Comparison of ENCODE assay signal across 11 mouse cellular contexts in the genomic region with DNA sequence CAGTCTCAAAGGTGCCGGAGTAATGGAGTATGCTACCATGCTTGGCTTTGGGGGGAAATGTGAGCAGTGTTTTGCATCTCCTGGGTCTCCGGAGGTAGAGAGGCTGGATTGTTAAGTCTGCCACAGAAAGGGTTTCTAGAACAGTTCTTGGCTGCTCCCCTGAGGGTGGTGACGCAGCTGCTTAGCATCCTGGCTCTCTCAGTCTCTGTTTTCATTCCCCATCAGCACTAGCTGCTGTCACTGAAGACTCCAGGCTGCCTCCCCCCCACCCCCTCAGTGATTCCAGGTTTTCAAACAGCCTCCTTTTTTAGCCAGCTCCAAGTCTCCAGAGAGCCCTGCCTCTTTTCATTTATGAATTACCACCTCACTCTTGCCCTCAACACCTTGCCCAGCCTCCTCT. TPM values are rescaled to one million over a fixed set of nuclear protein-coding genes. Genes with fewer than 3 reads are reported as not detected.
DNase-seq lines count a peak whose midpoint lies in the region; ATAC-seq and TF ChIP-seq lines count a peak whose summit lies in the region.
"Had no signal": no experiment of that assay in that cellular context is flagged by ENCODE, and none has a peak within 500 bp of the region (broad histone marks: within the 10 kb centered on the region; RNA-seq: fewer than 3 reads in every experiment).

No protein-coding gene starts in this region.

- no peaks in the 10 kb centered on the region for H3K36me3 ChIP-seq in lung, embryonic 14.5 days (ENCODE audit: insufficient read depth)
- H3K36me3 ChIP-seq in neural tube, embryonic 15.5 days: no peaks in the 10 kb centered on the region

- H3K4me1 ChIP-seq in lung, embryonic 14.5 days (ENCODE audit: insufficient read depth): peaks cover 19% of the 10 kb centered on the region
- peaks cover 8% of the 10 kb centered on the region for H3K4me1 ChIP-seq in lung, adult 2 months (ENCODE audit: control insufficient read depth, insufficient read depth, low read length)
- H3K4me1 ChIP-seq in neural tube, embryonic 15.5 days: peaks cover 31% of the 10 kb centered on the region

- H3K27me3 ChIP-seq in lung, embryonic 14.5 days (ENCODE audit: insufficient read depth, low read length): no peaks in the 10 kb centered on the region
- no peaks in the 10 kb centered on the region for H3K27me3 ChIP-seq in neural tube, embryonic 15.5 days (replicated peaks)

- WGBS in lung, embryonic 14.5 days: 67% methylated on average over 3 of the region's 3 CpGs
- WGBS in lung, adult 2 months: 78% methylated on average over 3 of the region's 3 CpGs
- WGBS in neural tube, embryonic 15.5 days: 50% methylated on average over 3 of the region's 3 CpGs

- TF ChIP-seq POLR2A in lung, adult 2 months (IDR thresholded peaks at IDR 0.05; ENCODE audit: borderline replicate concordance, extremely low read depth, low read depth, low read length): no peak

- no peak overlapping the region for H3K9ac ChIP-seq in lung, embryonic 14.5 days
- H3K9ac ChIP-seq in neural tube, embryonic 15.5 days (replicated peaks): no peak overlapping the region

- H3K4me2 ChIP-seq in lung, embryonic 14.5 days: no peak overlapping the region
- no peak overlapping the region for H3K4me2 ChIP-seq in neural tube, embryonic 15.5 days

- no peaks in the 10 kb centered on the region for H3K9me3 ChIP-seq in lung, embryonic 14.5 days (ENCODE audit: low read depth, low read length)
- H3K9me3 ChIP-seq in neural tube, embryonic 15.5 days (replicated peaks): no peaks in the 10 kb centered on the region

- peak; percentile 38 for DNase-seq in gastrocnemius, adult 2 months
- no peak for DNase-seq in gastrocnemius, adult 8-10 months (ENCODE audit: low spot score in 2 of 2)
- peak; percentile 49 for DNase-seq in lung, embryonic 14.5 days
- DNase-seq in lung, adult 2 months: no peak
- peak; percentile 46 for DNase-seq in fibroblast of lung, adult 2 months (ENCODE audit: low read depth)
- DNase-seq in cerebellum, adult 8-10 months: no peak
- DNase-seq in spleen, adult 18-20 months: no peak
- DNase-seq: gastrocnemius, postnatal 10 days; kidney, postnatal 10 days had no signal

- H3K27ac ChIP-seq in gastrocnemius, adult 2 months: no peak overlapping the region
- H3K27ac ChIP-seq in lung, embryonic 14.5 days (ENCODE audit: low read depth): no peak overlapping the region
- H3K27ac ChIP-seq in neural tube, embryonic 15.5 days (replicated peaks): peak overlapping the region; percentile 57; the same call in 1 of the 2 replicates
- H3K27ac ChIP-seq: hindbrain, postnatal 0 days had no signal

- intact Hi-C loops in gastrocnemius, adult 2 months (cut with DNase I): loop anchor here (5.0 kb wide), 1 partner anchor 88 kb away; no protein-coding TSS in a partner anchor

- no peak for TF ChIP-seq CTCF in gastrocnemius, adult 2 months (IDR thresholded peaks at IDR 0.05)
- no peak for TF ChIP-seq CTCF in lung, embryonic 14.5 days (IDR thresholded peaks at IDR 0.05; ENCODE audit: low read depth)
- no peak for TF ChIP-seq CTCF in lung, adult 2 months (IDR thresholded peaks at IDR 0.05; ENCODE audit: insufficient read depth, low read length)

- ATAC-seq in lung, embryonic 14.5 days (ENCODE audit: insufficient read depth): no peak
- ATAC-seq in neural tube, embryonic 15.5 days (ENCODE audit: low FRiP score): no peak
- ATAC-seq: hindbrain, postnatal 0 days had no signal

- H3K4me3 ChIP-seq in gastrocnemius, adult 2 months: no peak overlapping the region
- no peak overlapping the region for H3K4me3 ChIP-seq in lung, embryonic 14.5 days (ENCODE audit: low read depth, low read length)
- H3K4me3 ChIP-seq in lung, adult 2 months (replicated peaks; ENCODE audit: extremely low read depth, low read depth, low read length): no peak overlapping the region
- H3K4me3 ChIP-seq in neural tube, embryonic 15.5 days (replicated peaks): no peak overlapping the region

RNA-seq across cellular contexts. Expression of gene Galnt2, which starts 47.1 kb away (rescaled TPM):
- total RNA-seq in gastrocnemius, adult 2 months (2021): 10 to 100 TPM; 35.6 to 37.2 TPM
- total RNA-seq in gastrocnemius, adult 8-10 months (2022): 10 to 100 TPM; 43.1 to 54.1 (median 49.5) TPM
- polyA plus RNA-seq in lung, embryonic 14.5 days (2014; fragmentation: Nextera tagmentation; extraction: Ambion mirVana): 66.8 and 67.2 TPM in 2 replicates
- polyA plus RNA-seq in lung, adult 2 months (2012; rRNA removed): 17.6 and 25.5 TPM in 2 replicates
- polyA plus RNA-seq in neural tube, embryonic 15.5 days (2015; fragmentation: Nextera tagmentation; extraction: Ambion mirVana): 59.7 and 62.7 TPM in 2 replicates

Comparison
In these comparisons a context has a peak if more than half of its experiments do, and no peak if none do; other contexts are left out.
1. DNase-seq: peak in gastrocnemius, adult 2 months (single experiment), lung, embryonic 14.5 days (single experiment) and fibroblast of lung, adult 2 months (single experiment); none in gastrocnemius, adult 8-10 months (0 of 2), lung, adult 2 months (single experiment), cerebellum, adult 8-10 months (single experiment) and spleen, adult 18-20 months (0 of 2).